Mouse (Mus musculus) megakaryocyte-erythroid progenitor cell, adult 5-6 weeks (primary cell): ENCODE measurements around the gene Slc13a3. TPM values are rescaled to one million over a fixed set of nuclear protein-coding genes. Genes with fewer than 3 reads are reported as not detected.

Experiments used
- ATAC-seq: replicated peaks from 2 replicates; pipeline ENCODE4 v1.8.0; 2016; ENCODE audit warnings: mild to moderate bottlenecking, inconsistent platforms; ENCODE audit not compliant: severe bottlenecking, poor library complexity, low FRiP score, low TSS enrichment
- total RNA-seq, 2 experiments: library from RNA; stranded (forward) in 1 of 2; stranded (reverse) in 1 of 2; fragments of 200-1000, 215-1000 nt in 1 of 2; fragments of >200 nt in 1 of 2; fragmentation: Nextera tagmentation in 1 of 2; gene quantifications; 2 replicates each; pipeline ENCODE4 v1.2.3; 2014 to 2017

Gene Slc13a3
- total RNA-seq, 2 experiments from 2014 or later, result not detected

GRCm38 (mm10) chr2:165484152-165484551, 11.1 kb upstream of the Slc13a3 start:
- no peak for ATAC-seq

GRCm38 (mm10) chr2:165482003-165482402, 9.0 kb upstream of the Slc13a3 start:
- no peak for ATAC-seq

GRCm38 (mm10) chr2:165475850-165476249, 2.8 kb upstream of the Slc13a3 start:
- ATAC-seq, result no peak

- ATAC-seq, result no peak
Measured at GRCm38 (mm10) chr2:165475412-165475811, 2.4 kb upstream of the Slc13a3 start.

GRCm38 (mm10) chr2:165471943-165472342, 1.1 kb downstream of the Slc13a3 start:
- no peak for ATAC-seq

- no peak for ATAC-seq
Measured at GRCm38 (mm10) chr2:165470167-165470566, 2.9 kb downstream of the Slc13a3 start.

GRCm38 (mm10) chr2:165467824-165468452, 5.1 kb downstream of the Slc13a3 start:
- no peak for ATAC-seq

GRCm38 (mm10) chr2:165459663-165460062, 13.4 kb downstream of the Slc13a3 start:
- ATAC-seq, result no peak

GRCm38 (mm10) chr2:165458189-165458588, 14.8 kb downstream of the Slc13a3 start:
- no peak for ATAC-seq

- ATAC-seq, result peak; percentile 52; the same call in 1 of the 2 replicates
Measured at GRCm38 (mm10) chr2:165456710-165457109, 16.3 kb downstream of the Slc13a3 start.

- ATAC-seq, result no peak
Measured at GRCm38 (mm10) chr2:165452730-165453693, 20.0 kb downstream of the Slc13a3 start.

GRCm38 (mm10) chr2:165448475-165448874, 24.6 kb downstream of the Slc13a3 start:
- no peak for ATAC-seq

GRCm38 (mm10) chr2:165444861-165445260, 28.2 kb downstream of the Slc13a3 start:
- no peak for ATAC-seq

GRCm38 (mm10) chr2:165442981-165443380, 30.0 kb downstream of the Slc13a3 start:
- no peak for ATAC-seq

- ATAC-seq, result no peak
Measured at GRCm38 (mm10) chr2:165441613-165442012, 31.4 kb downstream of the Slc13a3 start.

- no peak for ATAC-seq
Measured at GRCm38 (mm10) chr2:165439613-165440012, 33.4 kb downstream of the Slc13a3 start.

- no peak for ATAC-seq
Measured at GRCm38 (mm10) chr2:165438881-165439280, 34.1 kb downstream of the Slc13a3 start.

GRCm38 (mm10) chr2:165428694-165429093, 44.3 kb downstream of the Slc13a3 start:
- ATAC-seq, result 0 out of 2 replicates have a peak, but pooled peaks have one; percentile 14

- no peak for ATAC-seq
Measured at GRCm38 (mm10) chr2:165420195-165420594, 52.8 kb downstream of the Slc13a3 start.

- no peak for ATAC-seq
Measured at GRCm38 (mm10) chr2:165419670-165420111, 53.3 kb downstream of the Slc13a3 start.
